Mouse (Mus musculus) WW6 (cell line): ENCODE measurements around the gene Atp1a1.

ENCODE experiments used
- DNase-seq: peaks from one replicate; pipeline ENCODE4 v3.0.0-alpha.2; 2013; ENCODE audit warnings: low read depth, low spot score

The Atp1a1 gene

GRCm38 (mm10) chr3:101552621-101553620 lies 51.6 kb downstream of the Atp1a1 start:
- DNase-seq, result no peak

GRCm38 (mm10) chr3:101551457-101552230 lies 52.8 kb downstream of the Atp1a1 start:
- no peak for DNase-seq

GRCm38 (mm10) chr3:101549749-101550148 lies 54.7 kb downstream of the Atp1a1 start:
- no peak for DNase-seq

DNA sequence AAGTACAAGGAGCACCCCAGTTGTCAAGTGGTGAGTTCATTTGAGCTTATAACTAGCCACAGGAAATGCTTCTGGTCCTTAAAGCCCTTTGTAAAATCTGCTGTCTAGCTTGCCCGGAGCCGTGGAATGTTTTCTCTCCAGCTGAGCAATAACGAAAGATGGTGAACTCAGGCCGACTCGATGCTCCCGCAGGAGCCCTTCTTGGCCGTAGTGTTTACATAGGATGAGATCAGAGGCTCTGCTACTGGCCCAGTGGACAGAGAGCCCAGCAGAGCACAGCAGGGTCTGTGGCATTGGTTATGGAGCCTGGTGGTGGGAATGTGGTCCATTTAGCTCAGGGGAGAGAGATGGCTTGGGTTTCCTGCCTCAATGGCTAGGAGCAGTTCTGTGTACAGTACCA lies 60.4 kb downstream of the Atp1a1 start:
- DNase-seq, result no peak

DNA sequence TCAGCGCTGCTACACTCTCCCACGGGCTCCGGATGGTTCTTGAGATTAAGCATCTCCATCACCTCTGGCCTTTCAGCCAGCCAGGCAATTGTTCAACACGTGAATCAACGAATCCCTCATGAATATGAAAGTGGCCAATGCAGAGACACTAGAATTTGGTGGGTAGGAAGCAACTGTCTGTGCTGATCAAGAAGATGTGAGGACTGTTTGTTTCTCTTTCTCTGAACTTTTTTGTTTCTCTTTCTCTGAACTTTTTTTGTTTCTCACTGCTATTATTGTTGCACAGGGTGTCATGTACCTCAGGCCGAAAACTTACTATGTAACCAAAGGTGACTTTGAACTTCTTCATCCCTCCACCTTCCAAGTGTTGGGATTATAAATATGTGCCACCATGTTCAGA lies 62.9 kb downstream of the Atp1a1 start:
- DNase-seq, result no peak

DNA sequence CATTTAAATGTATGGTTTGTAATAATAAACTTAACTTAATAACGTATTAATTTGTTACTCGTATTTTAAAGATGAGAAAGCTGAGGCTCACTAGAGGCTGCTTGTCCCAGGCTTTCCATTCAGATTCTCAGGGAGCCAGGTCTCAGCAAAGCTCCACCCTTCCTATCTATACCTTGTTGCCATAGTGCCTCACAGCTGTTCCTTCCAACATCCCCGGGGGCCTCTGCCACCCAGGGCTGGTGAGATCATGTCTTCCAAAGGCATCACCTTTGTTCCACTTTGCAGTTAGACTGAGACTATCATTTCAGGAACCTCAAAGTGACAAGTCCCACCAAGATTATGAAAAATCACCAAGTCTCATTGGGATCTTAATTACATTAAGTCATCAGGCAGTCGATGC lies 63.9 kb downstream of the Atp1a1 start:
- no peak for DNase-seq

GRCm38 (mm10) chr3:101536322-101536721 lies 68.2 kb downstream of the Atp1a1 start:
- DNase-seq, result no peak

DNA sequence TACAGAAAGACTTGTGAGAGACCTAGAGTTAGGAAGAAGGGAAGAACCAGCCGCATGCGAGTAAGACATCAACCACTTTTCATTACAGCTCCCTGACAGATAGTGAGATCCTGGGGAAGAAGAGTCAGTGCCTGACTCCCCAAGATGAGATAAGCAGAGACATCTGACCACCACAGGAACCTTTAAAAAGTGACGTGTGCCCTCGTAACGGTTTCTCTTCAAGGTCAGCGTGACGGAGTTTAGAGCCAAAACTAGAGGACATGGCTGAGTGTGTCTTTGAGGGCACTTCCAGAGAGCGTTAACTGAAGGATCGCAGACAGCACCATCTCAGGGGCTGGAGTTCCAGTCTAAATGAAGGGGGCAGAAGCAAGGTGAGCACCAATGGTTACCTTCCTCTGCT lies 70.2 kb downstream of the Atp1a1 start:
- DNase-seq, result no peak

GRCm38 (mm10) chr3:101533373-101533772 lies 71.1 kb downstream of the Atp1a1 start:
- no peak for DNase-seq

DNA sequence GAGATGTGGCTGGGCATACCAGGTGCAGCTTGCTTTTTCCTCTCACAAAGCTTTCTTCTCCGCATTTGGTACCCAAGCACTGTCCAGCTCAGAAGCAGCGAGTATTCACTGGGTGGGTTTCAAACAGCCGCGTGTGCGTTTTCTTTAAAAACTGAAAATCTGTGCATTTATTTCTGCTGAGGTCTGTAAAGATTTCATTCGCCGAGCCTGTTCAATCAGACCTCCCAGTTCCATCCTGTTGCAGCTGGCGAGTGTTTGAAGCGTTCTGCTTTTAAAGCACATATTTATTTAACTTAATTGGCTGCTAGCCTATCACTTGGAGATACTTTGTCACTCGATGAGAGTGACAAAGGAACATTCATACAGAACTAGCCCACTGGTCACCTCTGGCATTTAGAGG lies 73.6 kb downstream of the Atp1a1 start:
- DNase-seq, result no peak

DNA sequence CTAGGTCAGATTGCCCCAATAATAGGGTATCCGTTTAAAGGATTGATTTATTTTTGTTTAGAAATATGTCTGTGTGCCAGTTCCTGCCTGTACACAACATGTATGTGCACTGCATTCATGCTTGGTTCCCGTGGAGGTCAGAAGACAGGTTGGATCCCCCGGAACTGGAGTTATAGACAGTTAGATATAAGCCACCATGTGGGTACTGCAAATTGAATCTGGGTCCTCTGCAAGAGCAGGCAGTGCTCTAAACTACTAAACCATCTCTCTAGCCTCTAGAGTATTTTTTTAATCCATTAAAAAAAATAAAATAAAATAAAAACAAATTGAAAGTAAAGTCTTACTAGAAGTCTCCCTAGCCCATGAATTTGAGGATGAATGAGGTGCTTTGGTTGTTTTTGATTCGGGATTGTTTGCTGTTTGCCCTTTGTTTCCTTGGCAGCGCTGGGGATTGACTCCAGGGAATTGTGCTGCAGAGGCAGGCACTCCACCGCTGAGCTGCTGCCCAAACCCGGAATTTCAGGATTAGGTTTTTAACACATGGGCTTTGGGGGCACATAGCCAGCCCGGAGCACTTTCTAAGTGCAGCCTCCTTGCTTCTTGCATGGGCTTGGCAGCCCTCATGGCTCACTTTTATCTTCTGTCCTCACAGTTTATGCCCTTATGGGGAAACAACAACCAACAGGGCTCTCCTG lies 75.4 kb downstream of the Atp1a1 start:
- no peak for DNase-seq

DNA sequence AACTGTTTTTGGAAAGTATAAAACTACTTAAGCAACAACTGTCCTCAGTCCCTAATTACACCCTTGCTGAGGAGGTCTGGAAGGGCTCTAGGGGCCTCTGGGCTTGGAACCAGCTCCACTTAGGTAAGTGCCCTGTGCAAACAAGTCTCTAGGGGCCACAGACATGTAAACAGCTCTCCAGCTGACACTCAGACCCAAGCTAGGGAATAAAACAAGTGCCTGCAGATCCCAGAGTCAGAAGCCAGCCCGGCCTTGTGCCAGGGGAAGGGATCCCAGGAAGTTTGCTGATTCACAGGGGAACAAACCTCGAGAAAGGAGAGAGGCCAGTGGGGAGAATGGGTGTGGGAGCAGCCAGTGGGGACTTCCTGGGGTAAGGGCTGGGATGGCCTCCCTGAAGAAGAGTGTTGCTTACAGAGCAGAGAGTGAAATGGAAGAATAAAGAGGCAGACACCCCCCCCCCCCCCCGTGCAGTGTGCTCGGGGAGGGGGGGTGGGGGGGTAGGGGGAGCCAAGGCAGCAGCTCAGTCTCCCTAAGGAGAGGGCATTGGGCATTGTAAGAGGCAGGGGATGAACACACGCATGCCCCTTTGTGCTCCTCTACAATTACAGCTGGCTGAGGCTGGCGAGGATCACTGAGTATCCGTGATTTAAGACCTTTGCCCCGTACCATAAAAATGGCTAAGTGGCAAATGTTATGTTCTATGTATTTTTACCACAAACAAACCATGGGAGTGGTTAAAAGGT lies 76.2 kb downstream of the Atp1a1 start:
- no peak for DNase-seq

DNA sequence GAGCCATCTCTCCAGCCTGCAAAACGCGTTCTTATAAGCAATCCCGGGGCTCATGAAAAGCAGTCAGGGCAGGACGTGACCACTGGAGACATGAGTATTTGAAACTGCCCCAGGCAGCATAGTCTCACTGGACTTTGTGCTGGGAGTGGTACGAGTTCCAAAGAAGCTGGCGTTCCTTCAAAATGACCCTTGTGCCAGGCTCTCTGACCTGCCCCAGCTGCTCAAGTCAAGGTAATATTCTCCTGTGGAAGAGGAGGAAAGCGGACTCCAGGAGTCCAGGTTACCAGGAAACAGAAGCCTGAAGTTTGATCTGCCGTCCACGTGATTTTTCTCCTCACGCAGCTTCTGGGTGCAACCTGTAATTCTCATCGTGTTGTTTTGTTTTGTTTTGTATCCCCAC lies 77.9 kb downstream of the Atp1a1 start:
- DNase-seq, result no peak
